Mouse (Mus musculus) ES-Bruce4 (cell line): ENCODE results near the gene Gm10775.

ENCODE experiments used
- CTCF ChIP-seq: IDR thresholded peaks from one replicate; pipeline ENCODE4 v1.8.1; 2011; ENCODE audit warnings: low read depth, low read length
- EP300 ChIP-seq: IDR thresholded peaks from 2 replicates; pipeline ENCODE4 v1.6.1; 2011; ENCODE audit warnings: low read depth, low read length; ENCODE audit not compliant: insufficient read depth
- POLR2A ChIP-seq: IDR thresholded peaks from one replicate; pipeline ENCODE4 v1.8.1; 2011; ENCODE audit warnings: low read length; ENCODE audit not compliant: insufficient read depth

DNA sequence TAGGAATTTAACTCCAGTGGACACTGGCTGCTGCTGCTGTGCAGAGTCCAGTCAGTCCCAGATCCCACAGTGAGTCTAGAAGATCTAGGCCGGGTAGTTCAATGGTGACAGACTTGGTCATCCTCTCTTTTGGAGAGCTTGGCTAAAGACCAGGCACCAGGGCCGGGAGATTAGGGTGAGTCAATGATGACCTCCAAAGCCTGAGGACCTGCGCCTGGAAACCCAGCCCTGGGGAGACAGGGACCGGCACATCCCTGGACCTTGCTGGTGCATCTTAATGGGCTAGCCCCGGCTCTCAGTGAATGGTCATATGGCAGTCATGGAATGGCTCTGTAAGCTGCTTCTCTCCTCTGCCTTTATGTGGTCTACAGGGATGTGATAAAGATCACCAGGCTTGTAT lies 2.7 kb downstream of the Gm10775 start:
- no peak for TF ChIP-seq POLR2A
- no peak for TF ChIP-seq EP300
- no peak for TF ChIP-seq CTCF
